In genomic region chr11:31370436-31371230, GRCm38 (mm10) we compare ENCODE assay signal across 9 mouse cellular contexts. TPM values are rescaled to one million over a fixed set of nuclear protein-coding genes. Genes with fewer than 3 reads are reported as not detected.
DNase-seq lines count a peak whose midpoint lies in the region; ATAC-seq and TF ChIP-seq lines count a peak whose summit lies in the region.
"Had no signal": no experiment of that assay in that cellular context is flagged by ENCODE, and none has a peak within 500 bp of the region (broad histone marks: within the 10 kb centered on the region; RNA-seq: fewer than 3 reads in every experiment).

No protein-coding gene starts in this region.

- H3K27me3 ChIP-seq in heart, embryonic 10.5 days (ENCODE audit: insufficient read depth, poor library complexity, severe bottlenecking), result peaks cover 43% of the 10 kb centered on the region
- H3K27me3 ChIP-seq in kidney, adult 2 months (replicated peaks; ENCODE audit: control insufficient read depth, insufficient read depth, low read length), result no peaks in the 10 kb centered on the region
- H3K27me3 ChIP-seq in midbrain, postnatal 0 days (ENCODE audit: insufficient read depth, low read length), result peaks cover 13% of the 10 kb centered on the region
- H3K27me3 ChIP-seq: CH12.LX had no signal

- no peak for TF ChIP-seq CTCF in kidney, adult 2 months (conservative IDR thresholded peaks at IDR 0.05; ENCODE audit: insufficient read depth, insufficient read length, low read depth, low read length)
- TF ChIP-seq CTCF in midbrain, postnatal 0 days (IDR thresholded peaks at IDR 0.05), result no peak

- TF ChIP-seq POLR2A in kidney, adult 2 months (IDR thresholded peaks at IDR 0.05; ENCODE audit: low read depth, low read length), result no peak

- no peak overlapping the region for H3K9ac ChIP-seq in midbrain, postnatal 0 days (replicated peaks; ENCODE audit: low read length, poor library complexity, severe bottlenecking)

- H3K4me3 ChIP-seq in heart, embryonic 10.5 days, result peak overlapping the region; percentile 73
- H3K4me3 ChIP-seq in kidney, adult 2 months (ENCODE audit: insufficient read depth, low read depth, low read length), result peak overlapping the region; percentile 60; the same call in 1 of the 2 replicates
- H3K4me3 ChIP-seq in midbrain, postnatal 0 days (ENCODE audit: low read depth, low read length), result peak overlapping the region; percentile 60

- no peak for DNase-seq in heart, embryonic 10.5 days (ENCODE audit: low spot score)
- DNase-seq in heart, adult 9 months (ENCODE audit: low spot score in 2 of 2), result no peak
- DNase-seq in embryo, embryonic 9.5 days (ENCODE audit: extremely low spot score), result peak; percentile 19
- DNase-seq in kidney, adult 2 months, result peak; percentile 34
- DNase-seq in midbrain, postnatal 0 days (ENCODE audit: low spot score), result no peak
- DNase-seq in left cerebral cortex, postnatal 10 days (ENCODE audit: extremely low spot score in 1 of 2, low spot score in 2 of 2), result no peak
- no peak for DNase-seq in gastrocnemius, adult 8-10 months (ENCODE audit: low spot score in 2 of 2)
- no peak for DNase-seq in layer of hippocampus, adult 8-10 months (ENCODE audit: low spot score in 2 of 2)

- no peak for ATAC-seq in midbrain, postnatal 0 days (ENCODE audit: low FRiP score)

- no peaks in the 10 kb centered on the region for H3K36me3 ChIP-seq in heart, embryonic 10.5 days
- H3K36me3 ChIP-seq in kidney, adult 2 months (ENCODE audit: control insufficient read depth, insufficient read depth, low read length), result no peaks in the 10 kb centered on the region
- no peaks in the 10 kb centered on the region for H3K36me3 ChIP-seq in midbrain, postnatal 0 days (ENCODE audit: insufficient read depth, low read length)

- H3K4me1 ChIP-seq in heart, embryonic 10.5 days, result peaks cover 24% of the 10 kb centered on the region
- H3K4me1 ChIP-seq in kidney, adult 2 months (ENCODE audit: control insufficient read depth, insufficient read depth, low read length), result 0 out of 2 replicates have a peak, but pooled peaks cover 4% of the 10 kb centered on the region
- 0 out of 2 replicates have a peak, but pooled peaks cover 3% of the 10 kb centered on the region for H3K4me1 ChIP-seq in midbrain, postnatal 0 days (ENCODE audit: insufficient read depth, low read length)

- WGBS in heart, embryonic 10.5 days, result 4% methylated on average over 17 of the region's 24 CpGs
- WGBS in kidney, adult 2 months, result 5% methylated on average over 24 of the region's 24 CpGs
- 3% methylated on average over 19 of the region's 24 CpGs for WGBS in midbrain, postnatal 0 days

- intact Hi-C loops in left cerebral cortex, postnatal 10 days (cut with DNase I), result no loop called here

- peak overlapping the region; percentile 94 for H3K4me2 ChIP-seq in midbrain, postnatal 0 days (ENCODE audit: low read depth, low read length, poor library complexity, severe bottlenecking)

- H3K27ac ChIP-seq in heart, embryonic 10.5 days, result peak overlapping the region; percentile 85
- H3K27ac ChIP-seq in kidney, adult 2 months (ENCODE audit: insufficient read depth, low read depth, low read length), result no peak overlapping the region
- H3K27ac ChIP-seq in midbrain, postnatal 0 days (ENCODE audit: low read depth, low read length), result no peak overlapping the region

- no peaks in the 10 kb centered on the region for H3K9me3 ChIP-seq in heart, embryonic 10.5 days
- H3K9me3 ChIP-seq in midbrain, postnatal 0 days (ENCODE audit: low read length), result no peaks in the 10 kb centered on the region

RNA-seq across cellular contexts. Expression of gene Stc2, which starts 0.8 kb away (rescaled TPM):
- 2.1 and 2.3 TPM in 2 replicates for polyA plus RNA-seq in heart, embryonic 10.5 days (2016; fragmentation: Nextera tagmentation; extraction: Ambion mirVana)
- 3.8 TPM in 2 replicates for polyA plus RNA-seq in kidney, adult 2 months (2012; rRNA removed)
- total RNA-seq in midbrain, postnatal 0 days (2014; rRNA removed), result 2.1 and 3.2 TPM in 2 replicates
- polyA plus RNA-seq in midbrain, postnatal 0 days (2015; fragmentation: Nextera tagmentation; extraction: Ambion mirVana), result 0.74 and 0.79 TPM in 2 replicates
- 1 to 10 TPM; 2.3 to 2.5 TPM for total RNA-seq in left cerebral cortex, postnatal 10 days (2021)
- total RNA-seq in gastrocnemius, adult 8-10 months (2022), result 10 to 100 TPM in 1 of 4 experiments, 1 to 10 TPM in 3; 1.1 to 25.7 (median 4.5) TPM
- 1 to 10 TPM; 3.2 to 6.4 (median 4.9) TPM for total RNA-seq in layer of hippocampus, adult 8-10 months (2022)
- total RNA-seq: CH12.LX had no signal

Comparison
In these comparisons a context has a peak if more than half of its experiments do, and no peak if none do; other contexts are left out.
1. DNase-seq: peak in embryo, embryonic 9.5 days (single experiment) and kidney, adult 2 months (single experiment); none in heart, embryonic 10.5 days (single experiment), heart, adult 9 months (0 of 2), midbrain, postnatal 0 days (single experiment), left cerebral cortex, postnatal 10 days (0 of 2), gastrocnemius, adult 8-10 months (0 of 2) and layer of hippocampus, adult 8-10 months (0 of 2).
2. Peak in every context shown above with its lines, with median percentiles within 50 percentile points of each other: H3K4me3 ChIP-seq.